Mouse (Mus musculus): ENCODE results near the gene Gpi1.

DNA sequence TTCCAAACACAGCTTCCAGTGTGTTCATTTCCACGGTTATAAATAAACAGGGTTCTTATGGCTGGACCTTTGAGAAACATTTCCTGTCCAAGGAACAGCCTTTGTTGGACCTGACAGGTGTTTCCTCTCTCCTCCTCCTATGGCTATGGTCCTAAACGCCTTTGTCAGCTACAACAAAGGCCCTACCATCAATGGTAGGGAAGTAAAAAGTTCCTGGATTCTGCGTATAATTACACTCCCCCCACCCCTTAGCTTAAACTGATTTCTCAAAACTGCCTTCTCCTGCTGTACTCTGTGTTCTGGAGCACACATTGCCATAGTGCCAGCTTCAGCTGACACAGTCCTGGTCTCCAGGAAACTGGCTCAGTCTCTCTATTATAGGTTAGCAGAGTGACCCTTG is 25.0 kb upstream of the Gpi1 start:
- TF ChIP-seq CTCF (IDR thresholded peaks at IDR 0.05; ENCODE audit: control insufficient read depth, insufficient read depth, insufficient read length) (no peak), MAX (IDR thresholded peaks at IDR 0.05) (no peak), USF1 (IDR thresholded peaks at IDR 0.05; ENCODE audit: low read depth) (no peak), MYOG (IDR thresholded peaks at IDR 0.05; ENCODE audit: control insufficient read depth, extremely low read depth, insufficient read length) (no peak)
